Mouse (Mus musculus): ENCODE results near the gene Spock1.

- TF ChIP-seq GATA1 (IDR thresholded peaks at IDR 0.05; ENCODE audit: low read length) (no peak), TAL1 (IDR thresholded peaks at IDR 0.05; ENCODE audit: low read length) (no peak)
Observed at GRCm38 (mm10) chr13:57549743-57550142, 358.4 kb downstream of the Spock1 start.

Data from erythroblast, embryonic 14.5 days (primary cell).